Mouse (Mus musculus) heart, embryonic 12.5 days (tissue): ENCODE results near the gene Egfl8. TPM values are rescaled to one million over a fixed set of nuclear protein-coding genes. Genes with fewer than 3 reads are reported as not detected.

Source experiments
- ATAC-seq: fragments of 200-750 bp; cut with Nextera tagmentation; 2 replicates; pipeline ENCODE4 v1.8.0; 2017; ENCODE audit warnings: moderate TSS enrichment, moderate library complexity; ENCODE audit not compliant: insufficient number of reproducible peaks, low FRiP score
- H3K27ac ChIP-seq: fragments of 300-500 bp; sonication (generic); 2 replicates; pipeline ENCODE4 v1.5.1; 2016; ENCODE audit warnings: mild to moderate bottlenecking, moderate library complexity; ENCODE audit not compliant: poor library complexity, severe bottlenecking
- H3K27me3 ChIP-seq: fragments of 300-500 bp; sonication (generic); replicated peaks from 2 replicates; pipeline ENCODE4 v1.6.1; 2016; ENCODE audit warnings: mild to moderate bottlenecking, moderate library complexity
- H3K36me3 ChIP-seq: fragments of 300-500 bp; sonication (generic); 2 replicates; pipeline ENCODE4 v1.6.1; 2016; ENCODE audit warnings: mild to moderate bottlenecking, moderate library complexity
- H3K4me1 ChIP-seq: fragments of 300-500 bp; sonication (generic); replicated peaks from 2 replicates; pipeline ENCODE4 v1.6.1; 2016; ENCODE audit warnings: mild to moderate bottlenecking
- H3K4me2 ChIP-seq: fragments of 300-500 bp; sonication (generic); 2 replicates; pipeline ENCODE4 v1.6.1; 2016; ENCODE audit warnings: mild to moderate bottlenecking, moderate library complexity
- H3K4me3 ChIP-seq: fragments of 300-500 bp; sonication (generic); 2 replicates; pipeline ENCODE4 v1.5.1; 2016; ENCODE audit warnings: mild to moderate bottlenecking
- H3K9ac ChIP-seq: fragments of 300-500 bp; sonication (generic); 2 replicates; pipeline ENCODE4 v1.6.1; 2016; ENCODE audit warnings: mild to moderate bottlenecking, moderate library complexity
- H3K9me3 ChIP-seq: fragments of 300-500 bp; sonication (generic); replicated peaks from 2 replicates; pipeline ENCODE4 v1.6.1; 2016; ENCODE audit warnings: mild to moderate bottlenecking, moderate library complexity
- WGBS: fragments of 180-500 bp; shearing (Covaris S2); methylation state at CpG from one replicate; pipeline ENCODE4 v1.1.7; 2016; 5-methylcytosine and 5-hydroxymethylcytosine counted together
- polyA plus RNA-seq: library from polyadenylated mRNA; unstranded; fragments of >200 nt; fragmentation: Nextera tagmentation; extraction: Ambion mirVana; gene quantifications from 2 replicates; pipeline ENCODE4 v1.2.1, GENCODE M21; 2016

Gene Egfl8
- polyA plus RNA-seq, 1 experiment from 2014 or later: 0.57 TPM

GRCm38 (mm10) chr17:34639461-34640255 is 23.9 kb upstream of the Egfl8 start:
- peaks cover 12% of the 10 kb centered on the region for H3K4me1 ChIP-seq
- H3K36me3 ChIP-seq: no peaks in the 10 kb centered on the region
- 74% methylated on average over 7 of the region's 7 CpGs for WGBS
- H3K4me2 ChIP-seq: no peak overlapping the region
- no peak for ATAC-seq
- no peak overlapping the region for H3K4me3 ChIP-seq
- peaks cover 9% of the 10 kb centered on the region; the same call in 1 of the 2 replicates for H3K27me3 ChIP-seq
- H3K9ac ChIP-seq: no peak overlapping the region
- no peak overlapping the region for H3K27ac ChIP-seq
- H3K9me3 ChIP-seq: no peaks in the 10 kb centered on the region

GRCm38 (mm10) chr17:34637459-34637858 is 21.7 kb upstream of the Egfl8 start:
- Histone ChIP-seq H3K27ac (no peak overlapping the region), H3K4me3 (no peak overlapping the region), H3K36me3 (no peaks in the 10 kb centered on the region), H3K4me2 (no peak overlapping the region), H3K27me3 (peaks cover 28% of the 10 kb centered on the region), H3K9ac (no peak overlapping the region), H3K9me3 (no peaks in the 10 kb centered on the region), H3K4me1 (peaks cover 12% of the 10 kb centered on the region)
- WGBS: 50% methylated on average over 3 of the region's 3 CpGs
- ATAC-seq: no peak

GRCm38 (mm10) chr17:34635671-34636070 is 19.9 kb upstream of the Egfl8 start:
- H3K27me3 ChIP-seq: peaks cover 46% of the 10 kb centered on the region
- peaks cover 17% of the 10 kb centered on the region for H3K4me1 ChIP-seq
- no peaks in the 10 kb centered on the region for H3K36me3 ChIP-seq
- 52% methylated on average over 2 of the region's 2 CpGs for WGBS
- no peak overlapping the region for H3K4me2 ChIP-seq
- H3K9me3 ChIP-seq: no peaks in the 10 kb centered on the region
- no peak for ATAC-seq
- no peak overlapping the region for H3K27ac ChIP-seq
- H3K4me3 ChIP-seq: no peak overlapping the region
- H3K9ac ChIP-seq: no peak overlapping the region

GRCm38 (mm10) chr17:34632261-34632691 is 16.5 kb upstream of the Egfl8 start:
- Histone ChIP-seq H3K4me3 (peak overlapping the region; percentile 42), H3K9ac (peak overlapping the region; percentile 61), H3K9me3 (no peaks in the 10 kb centered on the region), H3K4me2 (peak overlapping the region; percentile 71), H3K27ac (no peak overlapping the region), H3K36me3 (no peaks in the 10 kb centered on the region), H3K27me3 (peaks cover 62% of the 10 kb centered on the region), H3K4me1 (peaks cover 37% of the 10 kb centered on the region)
- no peak for ATAC-seq
- WGBS: under 1% methylated on average over 26 of the region's 26 CpGs

- 7% methylated on average over 12 of the region's 12 CpGs for whole genome bisulfite sequencing
- Histone ChIP-seq H3K36me3 (no peaks in the 10 kb centered on the region), H3K4me1 (peaks cover 37% of the 10 kb centered on the region), H3K27ac (no peak overlapping the region), H3K9me3 (no peaks in the 10 kb centered on the region), H3K9ac (peak overlapping the region; percentile 61; the same call in 1 of the 2 replicates), H3K4me2 (peak overlapping the region; percentile 71), H3K4me3 (peak overlapping the region; percentile 42), H3K27me3 (peaks cover 57% of the 10 kb centered on the region)
- no peak for ATAC-seq
Measured at GRCm38 (mm10) chr17:34631647-34632046, 15.9 kb upstream of the Egfl8 start.

GRCm38 (mm10) chr17:34630761-34631301 is 15.1 kb upstream of the Egfl8 start:
- peak overlapping the region; percentile 57 for H3K4me2 ChIP-seq
- H3K27me3 ChIP-seq: peaks cover 57% of the 10 kb centered on the region
- no peak for ATAC-seq
- H3K9me3 ChIP-seq: no peaks in the 10 kb centered on the region
- peak overlapping the region; percentile 38 for H3K4me3 ChIP-seq
- 0 out of 2 replicates have a peak, but pooled peaks cover 2% of the 10 kb centered on the region for H3K36me3 ChIP-seq
- 2% methylated on average over 37 of the region's 48 CpGs for WGBS
- peaks cover 46% of the 10 kb centered on the region for H3K4me1 ChIP-seq
- H3K27ac ChIP-seq: no peak overlapping the region
- peak overlapping the region; percentile 12; the same call in 1 of the 2 replicates for H3K9ac ChIP-seq

GRCm38 (mm10) chr17:34629796-34630603 is 14.2 kb upstream of the Egfl8 start:
- Histone ChIP-seq H3K27me3 (peaks cover 57% of the 10 kb centered on the region), H3K4me1 (peaks cover 49% of the 10 kb centered on the region), H3K9ac (no peak overlapping the region), H3K9me3 (no peaks in the 10 kb centered on the region), H3K4me3 (peak overlapping the region; percentile 38), H3K36me3 (peaks cover 8% of the 10 kb centered on the region), H3K4me2 (peak overlapping the region; percentile 95; the same call in 1 of the 2 replicates), H3K27ac (no peak overlapping the region)
- 16% methylated on average over 12 of the region's 12 CpGs for WGBS
- ATAC-seq: no peak

- Histone ChIP-seq H3K4me1 (peaks cover 49% of the 10 kb centered on the region), H3K36me3 (peaks cover 8% of the 10 kb centered on the region), H3K9me3 (no peaks in the 10 kb centered on the region), H3K27me3 (peaks cover 56% of the 10 kb centered on the region), H3K9ac (peak within 1 kb of the TSS; percentile 86), H3K27ac (peak within 1 kb of the TSS; percentile 97), H3K4me2 (peak within 1 kb of the TSS; percentile 95), H3K4me3 (peak within 1 kb of the TSS; percentile 88)
- no peak for ATAC-seq
- WGBS: 3% methylated on average over 16 of the region's 16 CpGs
Measured at GRCm38 (mm10) chr17:34629221-34629751, 13.5 kb upstream of the Egfl8 start, which contains the start of gene Prrt1. TSS of gene Prrt1 (plus strand) at chr17:34629533.

GRCm38 (mm10) chr17:34628644-34628967 is 12.8 kb upstream of the Egfl8 start:
- Histone ChIP-seq H3K9ac (peak overlapping the region; percentile 86), H3K36me3 (peaks cover 14% of the 10 kb centered on the region), H3K27ac (0 out of 2 replicates have a peak overlapping the region, but pooled peaks have one; percentile 97), H3K9me3 (no peaks in the 10 kb centered on the region), H3K4me2 (peak overlapping the region; percentile 95), H3K27me3 (peaks cover 49% of the 10 kb centered on the region), H3K4me3 (peak overlapping the region; percentile 88), H3K4me1 (peaks cover 49% of the 10 kb centered on the region)
- WGBS: 43% methylated on average over 5 of the region's 5 CpGs
- no peak for ATAC-seq

GRCm38 (mm10) chr17:34627943-34628643 is 12.3 kb upstream of the Egfl8 start, which contains the start of gene Ppt2:
TSS of gene Ppt2 (minus strand) at chr17:34628510.
- peak within 1 kb of the TSS; percentile 97 for H3K27ac ChIP-seq
- H3K9me3 ChIP-seq: no peaks in the 10 kb centered on the region
- peak; percentile 0; the same call in 1 of the 2 replicates for ATAC-seq
- H3K4me1 ChIP-seq: peaks cover 49% of the 10 kb centered on the region
- 3% methylated on average over 29 of the region's 29 CpGs for WGBS
- H3K4me3 ChIP-seq: peak within 1 kb of the TSS; percentile 88
- H3K36me3 ChIP-seq: peaks cover 19% of the 10 kb centered on the region
- H3K4me2 ChIP-seq: peak within 1 kb of the TSS; percentile 95
- peaks cover 44% of the 10 kb centered on the region for H3K27me3 ChIP-seq
- H3K9ac ChIP-seq: peak within 1 kb of the TSS; percentile 86
